ENCODE assay signal across 24 mouse cellular contexts in the genomic region with DNA sequence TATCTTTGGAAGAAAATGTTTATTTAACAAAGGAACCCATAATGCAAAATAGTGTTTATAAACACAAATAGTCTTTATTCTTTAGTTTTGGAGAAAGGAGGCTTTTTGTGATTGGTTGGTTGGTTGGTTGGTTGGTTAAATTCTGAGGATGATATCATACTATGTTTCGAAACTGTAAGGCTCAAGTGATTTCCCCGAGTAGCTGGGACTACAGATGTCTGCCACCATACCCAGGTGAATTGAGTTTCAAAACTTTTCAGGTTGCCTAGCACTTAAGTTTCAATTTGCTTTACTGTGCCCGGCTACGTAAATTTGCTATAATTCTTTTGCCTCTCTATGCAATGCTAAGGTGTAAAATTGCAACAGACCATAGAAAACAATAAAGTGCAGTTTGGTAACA.
A peak's percentile ranks its signal among the peaks of the same experiment; 100 is the strongest.
DNase-seq lines count a peak whose midpoint lies in the region; TF ChIP-seq lines count a peak whose summit lies in the region.
"Had no signal": no experiment of that assay in that cellular context is flagged by ENCODE, and none has a peak within 500 bp of the region (broad histone marks: within the 10 kb centered on the region; RNA-seq: fewer than 3 reads in every experiment).

No protein-coding gene starts in this region.

- H3K4me1 ChIP-seq in CH12.LX (ENCODE audit: control insufficient read depth in 1 of 2, insufficient read depth in 2 of 2), result peaks cover 15 to 61% of the 10 kb centered on the region in 2 experiments; a peak in 3 of 4 replicates
- H3K4me1 ChIP-seq in brown adipose tissue, adult 24 weeks (ENCODE audit: control insufficient read depth, insufficient read depth, insufficient read length, low read length), result peaks cover 33% of the 10 kb centered on the region

- peak; percentile 47 for TF ChIP-seq EP300 in CH12.LX (IDR thresholded peaks at IDR 0.05; ENCODE audit: low read length)

- peaks cover 17% of the 10 kb centered on the region for H3K79me2 ChIP-seq in CH12.LX (replicated peaks; ENCODE audit: control insufficient read depth, extremely low read depth, insufficient read depth, poor library complexity, severe bottlenecking)

- no peak for DNase-seq in gastrocnemius, adult 2 months
- no peak for DNase-seq in gastrocnemius, postnatal 25 days
- no peak for DNase-seq in layer of hippocampus, adult 2 months (ENCODE audit: low spot score in 2 of 2)
- no peak for DNase-seq in layer of hippocampus, postnatal 10 days (ENCODE audit: low spot score in 2 of 2)
- peak; percentile 48 for DNase-seq in CH12.LX (ENCODE audit: extremely low read depth)
- DNase-seq in left cerebral cortex, postnatal 10 days (ENCODE audit: extremely low spot score in 1 of 2, low spot score in 2 of 2), result no peak
- DNase-seq in left cerebral cortex, adult 9 months (ENCODE audit: low spot score in 2 of 2), result no peak
- DNase-seq: adrenal gland, adult 8-10 months; adrenal gland, postnatal 14 days; adrenal gland, postnatal 36 days; cerebellum, adult 11-12 months; cerebellum, adult 2 months; cerebellum, adult 9-10 months; cerebellum, postnatal 10 days; cerebellum, postnatal 25 days; embryo, embryonic 11 days had no signal

- H3K4me2 ChIP-seq in CH12.LX (ENCODE audit: insufficient read depth, low read depth, poor library complexity, severe bottlenecking), result peak overlapping the region; percentile 69
- H3K4me2 ChIP-seq: embryonic facial prominence, embryonic 13.5 days; embryonic facial prominence, embryonic 15.5 days; forebrain, embryonic 12.5 days had no signal

- in situ Hi-C loops in CH12.LX (cut with MboI; ENCODE audit: low pct_ligation_motif_present, low pct_unique_long_range_greater_than_20kb, low sequenced_read_pairs), result no loop called here

- intact Hi-C loops in gastrocnemius, adult 2 months (cut with DNase I), result no loop called here
- intact Hi-C loops in left cerebral cortex, postnatal 10 days (cut with DNase I), result no loop called here

- TF ChIP-seq POLR2A in CH12.LX (IDR thresholded peaks at IDR 0.05; ENCODE audit: low read depth, low read length), result no peak

- no peak overlapping the region for H3K9ac ChIP-seq in CH12.LX (ENCODE audit: insufficient read depth, low read depth)
- H3K9ac ChIP-seq: embryonic facial prominence, embryonic 13.5 days; embryonic facial prominence, embryonic 15.5 days; forebrain, embryonic 12.5 days had no signal

- H3K36me3 ChIP-seq in CH12.LX (replicated peaks in 1 of 2; ENCODE audit: control insufficient read depth in 1 of 2, insufficient read depth in 1 of 2, low read length in 1 of 2), result peaks cover 0 to 3% of the 10 kb centered on the region in 2 experiments
- H3K36me3 ChIP-seq: embryonic facial prominence, embryonic 13.5 days; embryonic facial prominence, embryonic 15.5 days; forebrain, embryonic 10.5 days; forebrain, embryonic 12.5 days had no signal

- H3K9me3 ChIP-seq in CH12.LX (replicated peaks; ENCODE audit: low read length), result no peaks in the 10 kb centered on the region
- H3K9me3 ChIP-seq: embryonic facial prominence, embryonic 13.5 days; embryonic facial prominence, embryonic 15.5 days; forebrain, embryonic 10.5 days; forebrain, embryonic 12.5 days; G1E had no signal

- H3K4me3 ChIP-seq in gastrocnemius, adult 2 months, result no peak overlapping the region
- no peak overlapping the region for H3K4me3 ChIP-seq in layer of hippocampus, adult 2 months
- peak overlapping the region in 2 of 3 experiments; percentile 8 to 15 for H3K4me3 ChIP-seq in CH12.LX (replicated peaks in 1 of 3; ENCODE audit: low read depth in 2 of 3, low read length in 2 of 3, poor library complexity in 1 of 3)
- H3K4me3 ChIP-seq in brown adipose tissue, adult 24 weeks (ENCODE audit: insufficient read depth, low read depth, low read length), result no peak overlapping the region
- H3K4me3 ChIP-seq: embryonic facial prominence, embryonic 13.5 days; embryonic facial prominence, embryonic 15.5 days; erythroblast, embryonic 14.5 days; forebrain, embryonic 10.5 days; forebrain, embryonic 12.5 days had no signal

- no peak for TF ChIP-seq CTCF in gastrocnemius, adult 2 months (IDR thresholded peaks at IDR 0.05)
- TF ChIP-seq CTCF in layer of hippocampus, adult 2 months (conservative IDR thresholded peaks at IDR 0.05), result no peak
- no peak for TF ChIP-seq CTCF in CH12.LX (conservative IDR thresholded peaks at IDR 0.05 in 1 of 2, IDR thresholded peaks at IDR 0.05 in 1 of 2; ENCODE audit: low read depth in 2 of 2, low read length in 2 of 2)

- H3K27ac ChIP-seq in gastrocnemius, adult 2 months, result peak overlapping the region; percentile 66
- peak overlapping the region; percentile 63; the same call in 1 of the 2 replicates for H3K27ac ChIP-seq in layer of hippocampus, adult 2 months
- no peak overlapping the region for H3K27ac ChIP-seq in CH12.LX (ENCODE audit: insufficient read depth, low read depth)
- peak overlapping the region; percentile 68; the same call in 1 of the 2 replicates for H3K27ac ChIP-seq in brown adipose tissue, adult 24 weeks (replicated peaks; ENCODE audit: low read depth, low read length)
- H3K27ac ChIP-seq: embryonic facial prominence, embryonic 13.5 days; embryonic facial prominence, embryonic 15.5 days; forebrain, embryonic 10.5 days had no signal

- no peak for TF ChIP-seq RAD21 in CH12.LX (IDR thresholded peaks at IDR 0.05; ENCODE audit: low read depth, low read length)

- dilution Hi-C loops in CH12.LX (cut with MboI; ENCODE audit: extremely low pct_ligation_motif_present, extremely low pct_unique_long_range_greater_than_20kb, low sequenced_read_pairs), result no loop called here

- H3K27me3 ChIP-seq in CH12.LX (replicated peaks), result no peaks in the 10 kb centered on the region
- H3K27me3 ChIP-seq: embryonic facial prominence, embryonic 13.5 days; embryonic facial prominence, embryonic 15.5 days; forebrain, embryonic 12.5 days; Patski had no signal

TF ChIP-seq in CH12.LX, 34 proteins besides CTCF, POLR2A, EP300 and RAD21:
- TF ChIP-seq ZNF384 (IDR thresholded peaks at IDR 0.05; ENCODE audit: low read depth, low read length) (no peak), JUN (IDR thresholded peaks at IDR 0.05; ENCODE audit: insufficient read depth, low read depth, low read length) (peak; percentile 90), SMC3 (IDR thresholded peaks at IDR 0.05; ENCODE audit: low read depth, low read length) (no peak), KAT2A (IDR thresholded peaks at IDR 0.05; ENCODE audit: insufficient replicate concordance, low read length) (no peak), MAZ (IDR thresholded peaks at IDR 0.05; ENCODE audit: low read depth, low read length) (no peak), NELFE (IDR thresholded peaks at IDR 0.05; ENCODE audit: low read depth, low read length) (no peak), MEF2A (IDR thresholded peaks at IDR 0.05; ENCODE audit: borderline replicate concordance, low read depth, low read length) (peak; percentile 72; the same call in 1 of the 2 replicates), UBTF (IDR thresholded peaks at IDR 0.05; ENCODE audit: low read depth, low read length) (no peak), ZMIZ1 (IDR thresholded peaks at IDR 0.05; ENCODE audit: low read depth, low read length) (no peak), TBP (conservative IDR thresholded peaks at IDR 0.05; ENCODE audit: low read depth, low read length) (no peak), ZC3H11A (IDR thresholded peaks at IDR 0.05; ENCODE audit: low read depth, low read length) (no peak), BHLHE40 (IDR thresholded peaks at IDR 0.05; ENCODE audit: low read depth, low read length) (0 out of 2 replicates have a peak, but pooled peaks have one; percentile 2), ELF1 (IDR thresholded peaks at IDR 0.05; ENCODE audit: low read depth, low read length) (no peak), POLR2AphosphoS2 (IDR thresholded peaks at IDR 0.05; ENCODE audit: low read depth, low read length) (no peak), MAX (IDR thresholded peaks at IDR 0.05; ENCODE audit: low read length) (peak; percentile 14; the same call in 1 of the 2 replicates), USF2 (conservative IDR thresholded peaks at IDR 0.05; ENCODE audit: low read depth, low read length) (no peak), MXI1 (IDR thresholded peaks at IDR 0.05; ENCODE audit: low read depth, low read length) (no peak), TCF12 (IDR thresholded peaks at IDR 0.05; ENCODE audit: low read depth, low read length) (peak; percentile 50; the same call in 1 of the 2 replicates), GABPA (IDR thresholded peaks at IDR 0.05; ENCODE audit: insufficient replicate concordance, low read depth, low read length) (no peak), IRF4 (IDR thresholded peaks at IDR 0.05; ENCODE audit: low read depth, low read length) (peak; percentile 69; the same call in 1 of the 2 replicates), E2F4 (IDR thresholded peaks at IDR 0.05; ENCODE audit: insufficient replicate concordance, low read depth, low read length) (no peak), ETS1 (conservative IDR thresholded peaks at IDR 0.05; ENCODE audit: low read depth, low read length) (peak; percentile 47), ZKSCAN1 (IDR thresholded peaks at IDR 0.05; ENCODE audit: borderline replicate concordance, low read depth, low read length) (no peak), USF1 (IDR thresholded peaks at IDR 0.05; ENCODE audit: low read depth, low read length) (no peak), HCFC1 (IDR thresholded peaks at IDR 0.05; ENCODE audit: low read depth, low read length) (0 out of 2 replicates have a peak, but pooled peaks have one; percentile 11), MYC (IDR thresholded peaks at IDR 0.05; ENCODE audit: low read depth, low read length) (0 out of 2 replicates have a peak, but pooled peaks have one; percentile 30), MAFK (IDR thresholded peaks at IDR 0.05; ENCODE audit: insufficient replicate concordance, low read length) (no peak), SIN3A (IDR thresholded peaks at IDR 0.05; ENCODE audit: low read length) (peak; percentile 56; the same call in 1 of the 2 replicates), CHD1 (IDR thresholded peaks at IDR 0.05; ENCODE audit: low read depth, low read length) (peak; percentile 54; the same call in 1 of the 2 replicates), PAX5 (IDR thresholded peaks at IDR 0.05; ENCODE audit: low read length) (no peak), CHD2 (IDR thresholded peaks at IDR 0.05; ENCODE audit: low read length) (no peak), JUND (conservative IDR thresholded peaks at IDR 0.05; ENCODE audit: low read depth, low read length) (no peak; the same call in 1 of the 2 replicates), RCOR1 (conservative IDR thresholded peaks at IDR 0.05; ENCODE audit: low read depth, low read length) (no peak), NRF1 (IDR thresholded peaks at IDR 0.05; ENCODE audit: low read depth, low read length) (no peak)
TF ChIP-seq in CH12.LX: peak in this region for 11.

Comparison
In these comparisons a context has a peak if more than half of its experiments do, and no peak if none do; other contexts are left out.
1. H3K4me3 ChIP-seq: peak in CH12.LX (2 of 3); none in gastrocnemius, adult 2 months (single experiment), layer of hippocampus, adult 2 months (single experiment) and brown adipose tissue, adult 24 weeks (single experiment).